Mouse (Mus musculus): ENCODE data around the gene Wdr43.

DNA sequence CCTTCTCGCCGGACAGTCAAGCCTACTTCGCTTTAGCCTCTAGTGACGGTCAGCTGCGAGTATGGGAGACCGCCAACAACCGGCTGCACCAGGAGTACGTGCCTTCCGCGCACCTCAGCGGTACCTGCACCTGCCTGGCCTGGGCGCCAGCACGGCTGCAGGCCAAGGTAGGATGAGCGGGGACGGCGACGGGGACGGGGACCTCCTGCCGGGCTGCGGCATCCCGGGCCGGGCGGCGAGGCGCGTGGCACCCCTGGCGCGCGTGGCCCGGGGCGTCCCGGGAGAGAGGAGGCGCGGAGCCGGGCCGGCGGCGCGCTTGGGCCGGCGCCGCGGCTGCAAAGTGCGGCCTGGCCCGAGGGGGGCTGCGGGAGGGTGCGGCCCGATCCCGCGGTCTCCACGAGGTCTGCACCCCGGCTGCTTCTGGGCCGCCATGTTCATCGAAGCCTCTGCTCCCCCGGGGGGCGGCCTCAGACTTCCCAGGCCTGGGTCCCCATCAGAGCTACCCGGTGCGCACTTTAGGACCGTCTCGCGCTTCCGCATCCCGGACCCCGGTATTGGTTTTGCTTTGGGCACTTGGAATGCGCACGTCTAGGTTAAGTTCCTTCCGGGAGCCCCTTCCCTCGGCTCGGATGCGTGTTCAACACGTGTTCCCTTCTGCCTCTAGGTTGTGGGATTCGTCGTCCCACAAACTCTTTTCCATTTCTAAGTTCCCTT lies 781 bp downstream of the Wdr43 start:
- TF ChIP-seq CTCF (IDR thresholded peaks at IDR 0.05; ENCODE audit: low read depth) (no peak), EP300 (IDR thresholded peaks at IDR 0.05; ENCODE audit: low read depth) (no peak)

Data from heart, postnatal 0 days (tissue).